Mouse (Mus musculus): ENCODE measurements around the gene Szrd1. TPM values are rescaled to one million over a fixed set of nuclear protein-coding genes. Genes with fewer than 3 reads are reported as not detected.

The Szrd1 gene
- 23.6 and 31.2 TPM in 2 replicates for polyA plus RNA-seq (2011; ENCODE audit: insufficient read depth, insufficient read length, low replicate concordance, missing spikeins)

GRCm38 (mm10) chr4:141139116-141139970 is at the start of gene Szrd1:
Szrd1 (minus strand) TSS chr4:141139775.
- H3K4me3 ChIP-seq (replicated peaks; ENCODE audit: control insufficient read depth, low read depth, low read length) = peak within 1 kb of the TSS; percentile 87
- TF ChIP-seq POLR2A (IDR thresholded peaks at IDR 0.05; ENCODE audit: borderline replicate concordance, control insufficient read depth, low read depth, low read length) = peak; percentile 73; the same call in 1 of the 2 replicates
- TF ChIP-seq CTCF (IDR thresholded peaks at IDR 0.05; ENCODE audit: control insufficient read depth, insufficient read depth, low read length) = no peak
- under 1% methylated on average over 63 of the region's 63 CpGs for WGBS
- H3K27ac ChIP-seq (ENCODE audit: control insufficient read depth, insufficient read depth, low read depth, low read length, poor library complexity) = peak within 1 kb of the TSS; percentile 95
- H3K4me1 ChIP-seq (ENCODE audit: control insufficient read depth, insufficient read depth, low read length) = peaks cover 4% of the 10 kb centered on the region; the same call in 1 of the 2 replicates

DNA sequence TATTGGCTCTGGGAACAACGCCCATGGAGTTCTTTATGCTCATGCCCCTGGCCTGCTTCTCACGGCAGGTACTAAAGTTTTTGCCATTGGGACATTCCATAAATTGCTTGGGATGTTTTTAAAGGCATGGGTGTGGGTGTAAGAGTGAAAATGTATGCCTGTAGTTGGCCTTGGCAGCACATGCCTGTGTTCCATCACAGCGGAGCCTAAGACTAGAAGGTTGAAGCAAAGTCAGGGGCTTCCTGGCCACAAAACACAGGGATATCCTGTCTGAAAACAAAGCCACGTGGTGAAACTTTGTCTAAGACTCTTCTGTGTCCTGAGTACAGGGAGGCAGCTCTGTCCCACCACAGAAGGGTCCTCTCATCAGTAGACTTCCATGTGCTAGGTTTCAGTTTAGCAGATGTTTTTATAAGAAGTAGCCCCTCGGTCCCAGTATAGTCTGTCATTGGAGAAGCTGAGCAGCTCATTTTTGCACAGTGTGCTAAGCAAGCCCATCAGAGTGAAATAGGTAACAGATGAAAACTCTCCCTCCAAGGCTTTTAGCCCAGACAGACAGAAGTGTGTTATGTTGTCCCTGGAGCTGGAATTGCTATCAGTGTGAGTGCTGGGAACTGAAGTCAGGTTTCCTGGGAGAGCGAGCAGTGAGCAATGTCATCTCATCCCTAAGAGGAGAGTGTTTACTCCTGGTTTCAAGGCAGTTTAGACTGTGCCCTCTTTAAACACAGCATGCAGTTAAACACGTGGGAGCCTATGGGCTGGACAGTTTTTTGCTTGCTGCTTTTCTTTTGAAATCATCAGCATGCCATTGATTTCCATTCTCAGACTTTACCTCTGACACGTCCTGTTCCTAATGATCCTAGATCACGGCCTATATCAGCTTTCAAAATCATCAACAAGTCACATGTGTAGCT is 47.6 kb upstream of the Szrd1 start:
- Histone ChIP-seq H3K27ac (ENCODE audit: control insufficient read depth, insufficient read depth, low read depth, low read length, poor library complexity) (no peak overlapping the region), H3K4me1 (ENCODE audit: control insufficient read depth, insufficient read depth, low read length) (no peaks in the 10 kb centered on the region; the same call in 1 of the 2 replicates), H3K4me3 (replicated peaks; ENCODE audit: control insufficient read depth, low read depth, low read length) (no peak overlapping the region)
- WGBS = 77% methylated on average over 9 of the region's 9 CpGs
- TF ChIP-seq POLR2A (IDR thresholded peaks at IDR 0.05; ENCODE audit: borderline replicate concordance, control insufficient read depth, low read depth, low read length) (no peak), CTCF (IDR thresholded peaks at IDR 0.05; ENCODE audit: control insufficient read depth, insufficient read depth, low read length) (no peak)

GRCm38 (mm10) chr4:141184426-141184825 is 44.9 kb upstream of the Szrd1 start:
- 88% methylated on average over 4 of the region's 4 CpGs for WGBS
- H3K4me1 ChIP-seq (ENCODE audit: control insufficient read depth, insufficient read depth, low read length) = peaks cover 1% of the 10 kb centered on the region; the same call in 1 of the 2 replicates
- H3K4me3 ChIP-seq (replicated peaks; ENCODE audit: control insufficient read depth, low read depth, low read length) = no peak overlapping the region
- TF ChIP-seq POLR2A (IDR thresholded peaks at IDR 0.05; ENCODE audit: borderline replicate concordance, control insufficient read depth, low read depth, low read length) (no peak), CTCF (IDR thresholded peaks at IDR 0.05; ENCODE audit: control insufficient read depth, insufficient read depth, low read length) (no peak)
- H3K27ac ChIP-seq (ENCODE audit: control insufficient read depth, insufficient read depth, low read depth, low read length, poor library complexity) = no peak overlapping the region

DNA sequence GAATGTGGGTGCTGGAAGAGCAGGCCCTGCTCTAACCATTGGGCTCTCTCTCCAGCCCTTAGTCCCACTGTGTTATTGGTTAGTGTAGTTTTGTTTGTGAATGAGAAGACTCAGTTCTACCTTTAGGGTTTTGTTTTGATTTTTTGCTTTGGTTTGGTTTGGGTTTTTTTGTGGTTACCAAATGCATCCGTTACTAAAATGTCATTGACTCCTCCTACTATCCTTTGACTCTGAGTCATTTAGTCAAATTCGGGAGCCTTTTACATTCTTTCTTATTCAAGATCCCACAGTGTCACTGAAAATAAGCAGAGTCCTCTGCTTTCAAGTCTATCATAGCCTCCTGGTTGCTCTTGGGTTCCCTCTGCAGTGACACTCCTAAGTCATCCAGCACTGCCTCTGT is 44.4 kb upstream of the Szrd1 start:
- no peak for TF ChIP-seq POLR2A (IDR thresholded peaks at IDR 0.05; ENCODE audit: borderline replicate concordance, control insufficient read depth, low read depth, low read length)
- TF ChIP-seq CTCF (IDR thresholded peaks at IDR 0.05; ENCODE audit: control insufficient read depth, insufficient read depth, low read length) = no peak
- Histone ChIP-seq H3K4me3 (replicated peaks; ENCODE audit: control insufficient read depth, low read depth, low read length) (no peak overlapping the region), H3K27ac (ENCODE audit: control insufficient read depth, insufficient read depth, low read depth, low read length, poor library complexity) (no peak overlapping the region), H3K4me1 (ENCODE audit: control insufficient read depth, insufficient read depth, low read length) (peaks cover 1% of the 10 kb centered on the region; the same call in 1 of the 2 replicates)
- WGBS = 70% methylated on average over 2 of the region's 2 CpGs

GRCm38 (mm10) chr4:141181981-141182380 is 42.4 kb upstream of the Szrd1 start:
- Histone ChIP-seq H3K27ac (ENCODE audit: control insufficient read depth, insufficient read depth, low read depth, low read length, poor library complexity) (peak overlapping the region; percentile 59; the same call in 1 of the 2 replicates), H3K4me3 (replicated peaks; ENCODE audit: control insufficient read depth, low read depth, low read length) (peak overlapping the region; percentile 22)
- WGBS = 57% methylated on average over 6 of the region's 6 CpGs

GRCm38 (mm10) chr4:141180831-141181230 is 41.3 kb upstream of the Szrd1 start:
- H3K4me3 ChIP-seq (replicated peaks; ENCODE audit: control insufficient read depth, low read depth, low read length) = no peak overlapping the region
- 91% methylated on average over 8 of the region's 8 CpGs for WGBS
- H3K4me1 ChIP-seq (ENCODE audit: control insufficient read depth, insufficient read depth, low read length) = peaks cover 1% of the 10 kb centered on the region; the same call in 1 of the 2 replicates
- no peak overlapping the region for H3K27ac ChIP-seq (ENCODE audit: control insufficient read depth, insufficient read depth, low read depth, low read length, poor library complexity)
- no peak for TF ChIP-seq CTCF (IDR thresholded peaks at IDR 0.05; ENCODE audit: control insufficient read depth, insufficient read depth, low read length)
- TF ChIP-seq POLR2A (IDR thresholded peaks at IDR 0.05; ENCODE audit: borderline replicate concordance, control insufficient read depth, low read depth, low read length) = no peak

More at GRCm38 (mm10) chr4:141181981-141182380, 42.4 kb upstream of the Szrd1 start:
- TF ChIP-seq CTCF (IDR thresholded peaks at IDR 0.05; ENCODE audit: control insufficient read depth, insufficient read depth, low read length) (no peak), POLR2A (IDR thresholded peaks at IDR 0.05; ENCODE audit: borderline replicate concordance, control insufficient read depth, low read depth, low read length) (no peak)
- peaks cover 1% of the 10 kb centered on the region; the same call in 1 of the 2 replicates for H3K4me1 ChIP-seq (ENCODE audit: control insufficient read depth, insufficient read depth, low read length)

DNA sequence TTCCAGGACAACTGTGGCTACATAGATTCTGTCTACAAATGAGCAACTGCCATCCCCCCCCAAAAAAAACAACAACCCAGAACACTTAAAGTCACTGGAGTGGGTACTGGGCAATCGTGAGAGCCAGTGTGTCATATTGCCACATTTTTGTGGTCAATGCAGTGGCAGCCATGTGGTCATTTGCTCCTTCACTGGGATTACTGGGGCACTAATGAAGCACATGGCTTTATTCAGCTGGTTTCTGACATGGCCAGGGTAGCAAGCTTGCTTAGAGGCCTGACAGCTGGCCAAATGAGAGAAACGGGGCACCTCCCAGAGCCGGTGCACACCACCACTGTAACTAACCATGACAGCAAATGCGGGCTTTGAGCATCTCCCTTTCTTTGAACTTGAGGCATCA is 38.9 kb upstream of the Szrd1 start:
- Histone ChIP-seq H3K27ac (ENCODE audit: control insufficient read depth, insufficient read depth, low read depth, low read length, poor library complexity) (peak overlapping the region; percentile 5; the same call in 1 of the 2 replicates), H3K4me3 (replicated peaks; ENCODE audit: control insufficient read depth, low read depth, low read length) (no peak overlapping the region), H3K4me1 (ENCODE audit: control insufficient read depth, insufficient read depth, low read length) (peaks cover 1% of the 10 kb centered on the region; the same call in 1 of the 2 replicates)
- TF ChIP-seq POLR2A (IDR thresholded peaks at IDR 0.05; ENCODE audit: borderline replicate concordance, control insufficient read depth, low read depth, low read length) = no peak
- no peak for TF ChIP-seq CTCF (IDR thresholded peaks at IDR 0.05; ENCODE audit: control insufficient read depth, insufficient read depth, low read length)
- 74% methylated on average over 4 of the region's 4 CpGs for WGBS
